Mouse (Mus musculus) olfactory bulb, adult 2 months (tissue): ENCODE measurements around the gene Adcy6.

Source experiments
- CTCF ChIP-seq: fragments of 200-500 bp; IDR thresholded peaks from 2 replicates; pipeline ENCODE4 v1.5.1; 2012; ENCODE audit warnings: low read depth, mild to moderate bottlenecking, low read length, moderate library complexity; ENCODE audit not compliant: insufficient read depth
- POLR2A ChIP-seq: fragments of 200-500 bp; IDR thresholded peaks from 2 replicates; pipeline ENCODE4 v1.6.1; 2012; ENCODE audit warnings: mild to moderate bottlenecking, low read depth, low read length, moderate library complexity; ENCODE audit not compliant: insufficient read depth

GRCm38 (mm10) chr15:98610131-98610633 is 306 bp upstream of the Adcy6 start:
- TF ChIP-seq POLR2A (no peak), CTCF (no peak)
